Mouse (Mus musculus): Measurements from ENCODE around the gene Spp1. TPM values are rescaled to one million over a fixed set of nuclear protein-coding genes. Genes with fewer than 3 reads are reported as not detected.
A peak's percentile ranks its signal among the peaks of the same experiment; 100 is the strongest.

Gene Spp1
- total RNA-seq, 2 experiments from 2014 or later = 10.1 to 12.9 TPM

- DNase-seq (ENCODE audit: extremely low spot score in 1 of 2, low spot score in 2 of 2) = no peak
- TF ChIP-seq CTCF (IDR thresholded peaks at IDR 0.05) = no peak
- H3K27ac ChIP-seq = no peak overlapping the region
- intact Hi-C loops (cut with DNase I) = no loop called here
- no peak overlapping the region for H3K4me3 ChIP-seq
Observed at GRCm38 (mm10) chr5:104465279-104465678, 30.4 kb downstream of the Spp1 start.

GRCm38 (mm10) chr5:104465731-104466130 is 30.8 kb downstream of the Spp1 start:
- intact Hi-C loops (cut with DNase I) = no loop called here
- no peak for TF ChIP-seq CTCF (IDR thresholded peaks at IDR 0.05)
- no peak overlapping the region for H3K4me3 ChIP-seq
- DNase-seq (ENCODE audit: extremely low spot score in 1 of 2, low spot score in 2 of 2) = no peak
- H3K27ac ChIP-seq = no peak overlapping the region

- Histone ChIP-seq H3K27ac (no peak overlapping the region), H3K4me3 (no peak overlapping the region)
- no peak for TF ChIP-seq CTCF (IDR thresholded peaks at IDR 0.05)
- intact Hi-C loops (cut with DNase I) = no loop called here
- DNase-seq (ENCODE audit: extremely low spot score in 1 of 2, low spot score in 2 of 2) = no peak
Observed at GRCm38 (mm10) chr5:104466816-104467215, 31.9 kb downstream of the Spp1 start.

DNA sequence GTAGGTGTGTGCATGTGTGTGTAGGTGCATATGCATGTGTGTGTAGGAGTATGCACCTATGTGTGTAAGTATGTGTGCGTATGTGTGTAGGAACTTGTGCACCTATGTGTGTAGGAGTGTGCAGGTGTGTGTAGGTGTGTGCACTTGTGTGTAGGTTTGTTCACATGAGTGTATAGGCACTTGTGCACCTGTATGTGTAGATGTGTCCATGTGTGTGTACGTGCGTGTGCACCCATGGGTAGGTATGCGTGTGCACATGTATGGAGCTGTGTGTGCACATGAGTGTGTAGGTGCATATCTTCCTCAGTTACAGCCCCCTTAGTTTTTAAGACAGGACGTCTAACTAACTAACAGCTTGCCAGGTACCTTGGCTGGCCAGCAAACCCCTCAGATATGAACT is 33.7 kb downstream of the Spp1 start:
- Histone ChIP-seq H3K27ac (no peak overlapping the region), H3K4me3 (no peak overlapping the region)
- intact Hi-C loops (cut with DNase I) = no loop called here
- no peak for TF ChIP-seq CTCF (IDR thresholded peaks at IDR 0.05)
- no peak for DNase-seq (ENCODE audit: extremely low spot score in 1 of 2, low spot score in 2 of 2)

GRCm38 (mm10) chr5:104470981-104471391 is 36.1 kb downstream of the Spp1 start:
- no peak overlapping the region for H3K4me3 ChIP-seq

GRCm38 (mm10) chr5:104472371-104472770 is 37.5 kb downstream of the Spp1 start:
- peak; percentile 63 for TF ChIP-seq CTCF (IDR thresholded peaks at IDR 0.05)
- DNase-seq (ENCODE audit: extremely low spot score in 1 of 2, low spot score in 2 of 2) = no peak
- H3K4me3 ChIP-seq = no peak overlapping the region
- no peak overlapping the region for H3K27ac ChIP-seq
- intact Hi-C loops (cut with DNase I) = loop anchor here (10.0 kb wide), 1 partner anchor 852 kb away; no protein-coding TSS in a partner anchor

More at GRCm38 (mm10) chr5:104470981-104471391, 36.1 kb downstream of the Spp1 start:
- no peak for DNase-seq (ENCODE audit: extremely low spot score in 1 of 2, low spot score in 2 of 2)
- intact Hi-C loops (cut with DNase I) = loop anchor here (10.0 kb wide), 1 partner anchor 854 kb away; no protein-coding TSS in a partner anchor
- no peak for TF ChIP-seq CTCF (IDR thresholded peaks at IDR 0.05)
- H3K27ac ChIP-seq = no peak overlapping the region

DNA sequence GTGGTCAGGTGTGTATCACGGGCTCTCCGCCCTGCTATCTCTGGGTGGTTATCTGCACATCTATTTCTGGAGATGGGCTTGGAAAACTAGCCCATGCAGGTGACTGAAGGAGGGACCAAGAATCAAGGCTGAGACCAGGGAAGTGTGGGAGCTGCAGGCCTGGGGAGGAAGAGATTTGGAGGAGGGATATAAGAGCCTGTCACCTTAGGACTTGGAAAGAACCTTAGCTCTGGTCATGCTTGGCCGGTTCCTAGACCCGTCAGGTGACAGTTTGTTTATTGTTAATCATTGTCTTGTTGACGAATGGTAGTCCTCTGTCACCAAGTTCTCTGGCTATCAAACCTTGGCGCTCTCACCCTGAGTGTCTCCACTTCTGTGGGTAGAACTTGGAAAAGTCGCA is 45.4 kb downstream of the Spp1 start:
- intact Hi-C loops (cut with DNase I) = no loop called here
- H3K4me3 ChIP-seq = no peak overlapping the region
- DNase-seq (ENCODE audit: extremely low spot score in 1 of 2, low spot score in 2 of 2) = no peak
- H3K27ac ChIP-seq = no peak overlapping the region
- TF ChIP-seq CTCF (IDR thresholded peaks at IDR 0.05) = no peak

- TF ChIP-seq CTCF (IDR thresholded peaks at IDR 0.05) = no peak
- Histone ChIP-seq H3K27ac (no peak overlapping the region), H3K4me3 (no peak overlapping the region)
- no peak for DNase-seq (ENCODE audit: extremely low spot score in 1 of 2, low spot score in 2 of 2)
- intact Hi-C loops (cut with DNase I) = no loop called here
Observed at GRCm38 (mm10) chr5:104482856-104483255, 47.9 kb downstream of the Spp1 start.

Other genes starting within 250 kb of the Spp1 start
- 1 to 10 TPM; 6.0 to 6.8 TPM for gene Dmp1, start 232.5 kb upstream of the Spp1 start, total RNA-seq (2021)
- gene Ibsp, start 135.9 kb upstream of the Spp1 start, total RNA-seq (2021) = under 1 TPM; 0.23 to 0.37 TPM
- not detected for gene Mepe, start 109.8 kb upstream of the Spp1 start, total RNA-seq (2021)
- 10 to 100 TPM; 26.9 to 29.6 TPM for gene Pkd2, start 24.3 kb downstream of the Spp1 start, total RNA-seq (2021)
- gene BC005561, start 73.2 kb downstream of the Spp1 start, total RNA-seq (2021) = 10 to 100 TPM; 15.3 to 16.5 TPM

All from left cerebral cortex, adult 2 months (tissue).